Mouse (Mus musculus) T-helper 17 cell (primary cell): ENCODE results near the gene 4932414N04Rik.
"Not testable (repeated sequence)": the region's sequence is repeated elsewhere in the genome, so short reads cannot be mapped to it uniquely, and the experiment has no call there.

Source experiments
- in situ Hi-C, 2 experiments: fragments of 300-600 bp; cut with MboI, MseI; formaldehyde crosslinking; loops; 1 replicate in 1 of 2; 2 replicates in 1 of 2; pipeline ENCODE4 v1.15.1; 2025; ENCODE audit warnings: high pct_unique_total_duplicates in 2 of 2

The 4932414N04Rik gene

DNA sequence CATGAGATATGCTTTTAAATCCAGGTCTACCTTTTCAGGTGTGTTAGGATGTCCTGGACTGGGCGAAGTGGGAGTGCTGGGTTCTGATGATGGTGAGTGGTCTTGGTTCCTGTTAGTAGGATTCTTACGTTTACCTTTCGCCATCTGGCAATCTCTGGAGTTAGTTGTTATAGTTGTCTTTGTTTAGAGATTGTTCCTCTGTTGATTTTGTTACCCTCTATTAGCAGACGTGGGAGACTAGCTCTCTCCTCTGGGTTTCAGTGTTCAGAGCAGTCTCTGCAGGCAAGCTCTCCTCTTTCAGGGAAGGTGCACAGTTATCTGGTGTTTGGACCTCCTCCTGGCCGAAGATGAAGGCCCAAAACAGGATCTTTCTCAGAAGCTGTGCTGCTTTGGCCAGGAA lies at the start of gene 4932414N04Rik:
4932414N04Rik (plus strand) TSS at position 301 of the 400 bp plus-strand sequence.
- in situ Hi-C loops = not testable (repeated sequence)

DNA sequence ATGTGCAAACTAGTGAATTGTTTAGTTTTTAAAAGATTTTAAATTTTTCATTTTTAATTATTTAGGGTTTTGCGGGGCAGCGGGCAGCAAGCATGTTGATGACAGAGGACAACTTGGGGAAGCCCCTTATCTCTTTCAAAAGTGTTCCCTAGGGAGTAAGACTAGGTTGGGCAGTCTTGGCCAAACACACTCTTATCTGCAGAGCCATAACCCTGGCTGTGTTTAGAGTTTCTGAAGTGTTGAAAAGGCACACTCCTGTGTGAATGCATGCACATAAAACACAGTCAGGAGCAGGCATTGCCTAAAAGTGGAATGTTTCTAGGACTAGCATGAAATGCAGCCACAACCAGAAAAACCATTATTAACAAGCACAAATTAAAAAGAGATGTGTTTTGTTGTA lies 75.9 kb downstream of the 4932414N04Rik start:
- in situ Hi-C loops = no loop called here

DNA sequence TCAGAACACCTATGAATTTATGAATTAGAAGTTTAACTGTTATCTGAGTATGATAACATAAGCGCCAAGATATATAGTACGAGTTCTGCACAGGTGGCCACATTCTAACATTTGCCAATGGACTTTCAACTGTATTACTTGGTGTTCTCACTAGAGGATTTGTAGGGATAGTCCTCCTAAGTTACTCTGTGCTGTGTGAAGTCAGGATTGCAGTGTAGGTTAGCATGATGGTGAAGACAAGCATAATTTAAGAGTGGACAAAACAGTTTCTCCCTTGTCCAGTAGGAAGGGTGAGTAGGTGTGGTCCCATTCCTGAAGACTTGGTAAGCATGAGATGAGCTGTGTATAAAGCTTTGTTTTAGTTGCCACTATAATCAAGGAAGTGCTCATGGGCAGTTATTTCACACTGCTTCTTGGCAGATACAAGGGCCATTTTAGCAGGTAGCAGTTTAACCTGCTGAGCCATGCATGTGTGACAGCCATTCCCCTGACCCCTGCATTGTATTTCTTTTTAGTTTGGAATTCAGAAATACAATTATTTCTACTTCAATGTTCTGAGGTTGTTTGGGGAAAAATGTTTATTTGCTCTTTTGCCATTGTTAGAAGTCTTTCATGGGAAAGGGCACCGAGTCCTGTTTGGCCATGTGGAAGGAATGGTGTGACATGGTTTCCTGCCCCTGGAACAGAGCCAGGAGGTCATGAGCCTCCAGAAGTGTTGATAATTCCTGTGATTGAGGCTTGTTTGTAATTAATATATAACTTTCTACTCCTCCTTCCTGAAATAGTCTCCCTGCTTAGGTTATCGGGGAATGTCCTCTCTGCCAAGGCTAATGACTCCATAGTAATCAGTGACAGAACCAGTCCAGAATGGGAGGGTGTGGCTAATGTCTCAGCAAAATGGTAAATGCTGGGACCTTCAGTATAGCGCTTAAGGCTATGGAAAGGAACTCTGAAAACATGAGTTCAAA lies 83.8 kb downstream of the 4932414N04Rik start:
- in situ Hi-C loops = no loop called here

DNA sequence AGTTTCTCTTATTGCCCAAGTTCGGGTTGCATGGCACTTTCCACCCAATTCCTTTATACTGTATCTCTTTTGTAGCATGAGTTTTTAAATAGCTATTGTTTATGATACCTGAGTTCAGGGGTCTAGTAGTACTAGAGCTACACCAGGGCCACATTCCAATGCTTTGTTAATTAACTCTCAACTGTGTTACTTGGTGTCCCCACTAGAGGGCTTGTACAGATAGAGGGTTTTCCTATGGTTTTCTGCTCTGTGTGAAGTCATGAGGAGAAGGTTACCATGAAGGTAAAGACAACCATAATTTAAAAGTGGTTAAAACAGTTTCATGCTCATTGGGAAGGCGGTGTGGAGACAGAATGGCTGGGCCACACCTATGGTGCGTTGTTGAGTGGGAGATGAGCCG lies 88.3 kb downstream of the 4932414N04Rik start:
- in situ Hi-C loops = no loop called here

DNA sequence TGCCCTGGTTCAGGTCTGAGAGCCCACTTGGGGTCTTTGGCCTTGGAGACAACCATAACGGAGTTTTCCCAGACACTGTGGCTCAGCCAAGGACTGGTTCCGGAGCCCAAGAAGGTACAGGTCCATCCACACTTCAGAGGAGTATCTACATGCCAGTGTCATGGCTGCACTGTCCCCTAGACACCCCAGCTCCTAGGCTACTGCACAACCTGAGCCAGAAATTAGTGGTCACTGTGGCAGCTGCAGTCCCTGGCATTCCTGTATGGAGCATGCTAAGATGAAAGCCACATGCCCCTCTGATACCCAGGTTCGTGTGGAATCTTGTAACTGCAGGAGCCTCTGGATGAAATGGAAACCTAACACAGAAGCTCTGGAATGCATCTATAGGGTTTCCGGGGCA lies 99.9 kb downstream of the 4932414N04Rik start:
- in situ Hi-C loops = loop anchor here in 1 of 2 experiments (5.0 kb wide), 1 partner anchor 189 kb away; no protein-coding TSS in a partner anchor

DNA sequence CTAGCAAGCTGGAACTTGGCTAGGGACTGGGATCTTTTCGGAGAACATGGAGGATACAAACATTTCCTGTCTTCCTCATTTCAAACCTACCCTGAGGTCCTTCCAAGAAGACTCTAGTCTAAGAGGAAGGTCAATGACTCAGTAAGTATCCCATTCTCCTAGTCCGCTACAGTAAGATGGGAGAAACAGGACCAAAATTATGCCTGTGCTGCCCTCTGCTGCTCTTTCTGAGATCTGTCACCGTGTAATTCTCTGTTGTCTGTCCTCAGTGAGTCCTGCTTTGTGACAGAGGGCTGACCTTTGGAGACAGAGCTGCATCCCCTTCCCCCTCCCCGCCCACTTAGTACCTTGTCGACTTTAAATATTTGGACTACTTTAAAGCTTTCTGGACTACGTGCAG lies 100.5 kb downstream of the 4932414N04Rik start:
- in situ Hi-C loops = loop anchor here in 1 of 2 experiments (5.0 kb wide), 1 partner anchor 189 kb away; no protein-coding TSS in a partner anchor

DNA sequence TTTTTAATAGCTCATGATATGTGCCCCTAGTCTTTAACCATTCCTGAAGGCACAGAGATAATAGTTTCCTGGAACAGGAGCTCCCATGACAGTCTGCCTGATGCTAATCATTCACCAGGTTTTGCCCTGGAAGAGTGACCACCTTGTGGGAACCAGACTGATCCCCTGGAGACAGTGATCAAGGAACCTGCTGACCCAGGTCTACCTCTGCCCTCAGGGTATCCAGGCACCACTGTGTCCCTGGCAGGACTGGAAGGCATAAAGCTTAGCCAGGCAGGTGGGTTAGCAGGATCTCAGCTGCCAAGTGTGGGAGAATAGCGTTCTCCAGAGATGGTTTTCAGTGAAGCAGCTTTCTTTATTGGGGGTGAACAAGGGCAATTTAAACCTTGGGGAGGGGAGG lies 109.1 kb downstream of the 4932414N04Rik start:
- in situ Hi-C loops = no loop called here

DNA sequence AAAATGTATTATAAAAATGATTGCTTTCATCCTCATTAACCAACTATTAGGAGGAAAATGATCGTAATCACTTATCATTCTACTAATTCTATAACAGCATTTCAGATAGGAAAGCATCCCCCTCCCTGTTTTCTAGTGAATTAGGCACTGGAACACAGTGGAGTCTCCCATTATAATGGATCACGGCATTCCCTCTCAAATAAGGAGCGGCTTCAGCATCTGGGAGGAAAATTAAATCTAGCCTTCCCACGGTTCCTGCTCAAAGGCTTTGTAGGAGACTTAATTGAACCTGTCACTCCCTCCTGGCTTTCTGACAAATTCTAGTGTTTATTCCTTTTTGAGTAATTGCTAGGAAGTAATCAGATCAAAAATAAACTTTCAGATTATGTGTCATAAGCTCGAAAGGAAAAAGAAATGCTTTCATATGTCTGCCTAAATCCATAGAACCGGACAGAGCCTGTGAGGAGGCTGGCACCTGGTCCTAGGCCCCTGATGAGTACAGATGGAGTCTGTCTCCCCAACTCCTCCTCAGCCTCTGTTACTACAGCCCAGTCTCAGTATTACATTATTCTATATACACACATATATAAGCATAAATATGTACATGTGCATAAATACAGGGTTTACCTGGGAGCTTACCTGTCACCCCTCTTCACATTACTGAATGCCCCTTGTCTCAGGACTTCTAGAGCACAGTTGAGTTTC lies 111.1 kb downstream of the 4932414N04Rik start:
- in situ Hi-C loops = no loop called here

DNA sequence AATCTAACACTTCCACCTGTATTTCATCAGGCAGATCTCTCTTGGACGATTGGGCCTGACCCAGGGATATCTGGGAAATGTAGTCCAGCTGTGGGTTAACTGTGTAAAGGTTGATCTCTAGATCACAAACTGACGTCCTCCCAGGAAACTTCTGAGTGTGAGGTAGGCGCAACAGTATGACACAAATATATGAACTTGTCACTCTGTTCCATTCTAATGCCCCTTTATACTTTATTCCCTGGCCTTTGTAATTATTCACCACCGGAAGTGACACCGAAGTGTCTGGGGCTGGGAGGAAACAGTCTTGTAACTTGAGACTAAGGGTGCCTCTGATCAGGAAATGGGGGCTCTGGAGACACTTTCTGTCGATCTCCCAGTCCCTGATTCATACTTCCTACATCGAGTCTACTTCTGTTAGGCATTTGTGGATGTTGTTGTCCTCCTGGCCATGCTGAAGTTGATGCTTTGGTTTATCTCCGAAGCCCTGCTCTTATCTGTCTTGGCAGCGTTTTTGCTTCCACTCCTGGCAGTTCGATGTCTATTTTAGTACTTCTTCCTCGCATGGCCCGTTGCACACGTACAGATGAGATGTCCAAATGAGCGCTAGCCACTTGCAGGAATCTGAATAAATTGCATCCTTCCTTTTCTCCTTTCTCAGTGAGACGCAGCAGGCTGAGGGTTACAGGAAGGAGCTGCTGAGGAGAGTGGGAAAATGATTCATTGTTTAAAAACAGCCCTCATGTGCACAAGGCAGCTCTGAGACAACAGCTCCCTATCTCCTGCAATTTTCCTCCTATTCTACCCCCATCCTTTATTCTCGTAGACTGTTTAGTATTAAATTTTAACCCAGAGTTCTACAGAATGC lies 126.2 kb downstream of the 4932414N04Rik start:
- in situ Hi-C loops = loop anchor here (10.0 kb wide), 2 partner anchors 132 to 642 kb away; no protein-coding TSS in a partner anchor

DNA sequence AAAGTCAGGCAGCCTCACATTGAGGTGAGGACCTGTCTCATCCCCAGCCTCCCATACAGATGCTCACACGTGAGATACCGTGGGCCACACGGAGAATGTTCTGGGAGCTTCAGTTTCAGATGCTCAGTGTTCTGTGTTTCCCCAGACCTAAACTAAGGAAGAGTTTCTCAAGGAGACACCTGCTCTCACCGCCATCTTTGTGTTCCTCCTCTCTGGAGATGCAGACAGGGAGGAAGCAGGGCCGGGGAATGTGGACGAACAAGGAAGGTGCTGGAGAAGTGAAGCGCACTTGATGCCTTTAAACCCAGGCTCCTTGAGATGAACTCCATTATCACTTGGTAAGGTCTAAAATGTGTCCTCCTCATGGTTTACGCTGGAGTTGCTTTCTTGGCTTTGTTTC lies 127.4 kb downstream of the 4932414N04Rik start:
- in situ Hi-C loops = loop anchor here (10.0 kb wide), 2 partner anchors 131 to 641 kb away; no protein-coding TSS in a partner anchor

DNA sequence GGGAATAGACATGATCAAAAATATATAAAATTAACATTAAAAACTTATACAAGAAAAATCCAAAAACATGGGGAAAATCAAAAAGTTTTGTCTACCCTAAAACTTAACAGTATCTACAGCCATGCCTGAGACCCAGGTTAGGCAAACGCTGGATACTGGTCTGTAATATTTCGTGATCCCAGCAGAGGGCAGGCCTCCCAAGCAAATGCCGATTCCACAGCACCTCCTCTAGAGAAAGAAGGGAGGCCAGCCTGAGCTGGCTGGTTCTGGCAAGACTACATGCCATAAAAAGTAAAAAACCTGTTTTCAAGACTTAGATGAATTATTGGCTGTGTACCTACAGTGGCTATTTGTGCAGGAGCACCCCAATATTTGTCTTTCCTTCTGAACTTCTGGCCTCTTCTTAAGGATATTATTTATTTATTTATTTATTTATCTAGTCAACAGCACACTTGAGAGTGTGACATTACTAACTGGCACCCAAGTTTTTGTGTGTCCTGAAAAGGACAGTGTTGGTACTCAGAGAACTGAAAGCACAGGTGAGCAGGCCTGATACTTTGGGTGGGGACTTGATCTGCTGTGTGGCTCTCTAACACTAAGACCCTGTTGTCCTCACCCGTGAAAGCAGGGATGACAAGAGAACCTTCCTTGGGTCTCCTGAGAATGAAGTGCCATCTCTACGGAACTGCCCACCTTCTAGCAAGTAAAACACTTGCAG lies 128.6 kb downstream of the 4932414N04Rik start:
- in situ Hi-C loops = loop anchor here (5.0 to 10.0 kb wide), 4 partner anchors 130 to 640 kb away; no protein-coding TSS in a partner anchor

DNA sequence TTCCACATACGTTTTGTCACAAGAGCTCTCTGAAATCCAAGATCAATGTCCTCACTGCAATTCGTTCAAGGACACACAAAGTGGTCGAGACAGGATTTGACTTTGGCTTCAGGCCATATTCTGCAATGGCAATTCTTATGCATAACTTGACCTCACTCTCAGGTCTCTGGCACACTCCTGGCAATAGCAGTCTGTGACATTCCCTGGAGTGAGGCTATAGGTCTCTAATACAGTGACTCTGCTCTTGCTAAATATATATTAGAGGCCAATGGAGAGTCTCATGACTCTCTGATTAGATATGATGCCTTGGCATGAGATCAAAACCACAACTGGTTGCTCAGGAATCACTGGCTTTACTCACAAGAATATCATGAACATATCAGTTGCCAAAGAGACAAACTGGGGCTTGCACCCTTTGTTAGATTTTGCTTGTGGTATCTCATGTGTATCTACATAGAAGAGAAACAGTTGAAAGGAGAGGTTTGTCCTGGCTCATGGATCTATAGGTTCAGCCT lies 130.9 kb downstream of the 4932414N04Rik start:
- in situ Hi-C loops = loop anchor here (5.0 to 10.0 kb wide), 4 partner anchors 128 to 638 kb away; no protein-coding TSS in a partner anchor

DNA sequence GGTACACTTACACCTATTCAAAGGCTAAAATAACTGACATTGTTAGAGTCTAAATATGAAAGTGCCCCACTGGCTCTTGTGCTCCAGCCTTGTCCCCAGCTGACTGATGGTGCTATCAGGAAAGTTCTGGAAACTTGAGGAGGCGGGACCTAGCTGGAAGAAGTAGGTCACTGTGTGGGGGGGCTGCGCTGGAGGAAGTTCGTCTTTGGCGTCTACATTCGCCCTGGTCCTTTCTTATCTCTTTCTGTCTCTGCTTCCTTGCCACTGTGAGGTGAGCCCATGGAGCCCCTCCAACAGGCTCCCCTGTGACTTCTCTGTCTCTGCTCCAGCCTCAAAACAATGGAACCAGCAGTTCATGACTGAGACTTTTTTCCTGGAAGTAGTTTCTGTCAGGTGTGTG lies 136.0 kb downstream of the 4932414N04Rik start:
- in situ Hi-C loops = loop anchor here in 1 of 2 experiments (5.0 kb wide), 1 partner anchor 265 kb away; no protein-coding TSS in a partner anchor

DNA sequence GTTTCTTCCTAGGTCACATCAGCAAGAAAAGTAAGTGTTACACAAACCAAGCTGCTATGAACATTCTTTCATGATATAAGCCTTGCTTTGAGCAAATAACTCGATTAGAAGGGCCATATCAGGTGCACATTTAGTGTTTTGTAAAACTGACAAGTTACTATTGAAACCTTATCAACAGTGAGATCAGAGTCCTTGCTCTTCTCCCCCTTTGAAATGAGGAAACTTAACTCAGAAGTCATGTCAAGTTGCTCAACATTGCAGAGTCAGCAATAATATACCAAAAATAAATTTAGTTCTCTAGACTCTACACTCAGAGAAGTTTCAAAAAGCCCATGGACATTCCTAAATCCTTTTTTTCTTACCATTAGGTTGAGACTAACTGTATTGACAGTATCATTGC lies 137.2 kb downstream of the 4932414N04Rik start:
- in situ Hi-C loops = loop anchor here in 1 of 2 experiments (5.0 kb wide), 1 partner anchor 264 kb away; no protein-coding TSS in a partner anchor

DNA sequence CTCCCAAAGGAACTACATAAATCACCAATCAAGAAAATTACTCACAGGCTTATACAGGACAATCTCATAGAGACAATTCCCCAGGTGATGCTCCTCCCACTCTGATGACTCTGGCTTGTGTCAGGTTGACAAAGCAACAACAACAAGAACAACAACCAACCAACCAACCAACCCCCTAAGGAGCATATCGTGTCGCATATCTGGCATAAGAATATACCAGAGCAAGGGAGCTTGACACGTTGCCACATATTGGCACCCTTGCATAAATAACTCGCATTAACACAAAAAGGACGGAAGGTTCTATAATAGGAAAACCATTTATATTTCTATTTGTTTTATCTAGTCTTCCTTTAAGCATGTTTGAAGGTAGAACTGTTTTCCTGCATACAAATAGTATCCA lies 137.9 kb downstream of the 4932414N04Rik start:
- in situ Hi-C loops = loop anchor here in 1 of 2 experiments (5.0 kb wide), 1 partner anchor 263 kb away; no protein-coding TSS in a partner anchor

DNA sequence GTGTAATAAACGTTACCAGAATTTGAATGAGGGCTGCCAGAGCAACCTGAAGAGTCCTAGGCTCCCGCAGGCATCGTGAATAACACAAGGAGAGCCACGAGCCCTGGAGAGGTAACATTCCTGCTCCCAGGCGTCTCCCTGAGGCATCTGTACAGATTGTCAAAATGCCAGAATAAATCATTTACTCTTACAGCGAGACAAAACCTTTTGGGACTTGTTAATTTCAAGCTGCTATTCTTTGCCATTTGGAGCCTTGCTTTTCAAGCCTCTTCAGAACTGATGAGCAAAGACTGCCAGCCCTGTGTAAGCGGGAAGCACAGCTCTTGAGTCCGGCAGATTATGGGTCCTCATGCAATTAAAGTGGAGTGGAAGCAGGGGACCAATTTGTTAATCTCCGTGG lies 138.3 kb downstream of the 4932414N04Rik start:
- in situ Hi-C loops = loop anchor here in 1 of 2 experiments (5.0 kb wide), 1 partner anchor 263 kb away; no protein-coding TSS in a partner anchor

DNA sequence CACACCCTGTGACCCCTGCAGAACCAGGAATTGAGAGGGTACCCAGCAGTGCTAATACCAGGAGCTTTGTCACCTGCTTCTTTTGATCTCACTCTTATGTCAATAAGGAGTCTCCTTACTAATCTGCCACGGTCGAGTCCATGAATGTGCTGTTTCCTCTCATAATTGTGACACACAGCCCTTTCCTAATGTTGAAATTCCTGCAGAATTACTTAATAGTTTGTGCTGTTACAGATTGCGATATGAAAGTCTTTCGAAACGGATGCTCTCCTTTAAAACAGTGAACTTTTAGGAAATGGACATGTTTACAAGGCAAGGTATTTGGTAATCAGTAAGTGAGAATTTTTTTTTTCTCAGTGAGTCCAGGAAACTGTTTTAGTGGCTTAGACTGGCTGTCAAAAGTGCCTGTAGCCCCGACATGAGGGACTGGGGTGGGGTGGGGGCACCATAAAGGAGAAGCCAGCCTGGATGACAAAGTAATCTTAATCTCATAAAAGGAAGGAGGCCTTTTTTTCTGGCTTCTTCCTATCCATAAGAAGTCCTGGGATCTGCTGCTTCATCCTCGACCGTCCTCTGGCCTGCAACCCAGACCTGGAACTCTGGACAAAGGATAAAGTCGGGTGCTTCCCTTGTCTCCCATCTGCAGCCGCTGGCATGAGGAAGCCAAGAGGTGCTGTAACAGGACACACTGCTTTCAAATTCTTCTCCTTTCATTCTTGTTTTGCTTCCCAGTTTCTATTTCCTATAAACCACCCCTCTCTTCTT lies 139.9 kb downstream of the 4932414N04Rik start:
- in situ Hi-C loops = no loop called here

DNA sequence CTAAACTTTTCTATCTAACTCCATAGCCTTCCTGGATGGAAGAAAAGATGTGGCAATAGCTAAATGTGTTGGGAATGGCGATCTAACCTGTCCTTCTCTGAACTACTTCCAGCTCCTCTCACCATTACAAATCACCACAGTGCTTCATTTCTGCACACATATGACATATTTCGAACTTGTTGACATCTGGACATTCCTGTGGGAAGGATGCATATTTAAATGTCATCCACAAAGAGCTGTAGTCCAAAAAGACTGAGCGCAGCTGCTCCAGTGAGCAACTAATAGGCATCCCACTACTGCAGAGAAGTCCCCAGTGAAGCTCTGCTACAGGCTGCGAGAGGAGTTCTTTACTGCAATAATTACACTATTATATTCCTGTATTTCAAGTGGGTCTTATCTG lies 140.8 kb downstream of the 4932414N04Rik start:
- in situ Hi-C loops = no loop called here
